Mouse (Mus musculus) megakaryocyte-erythroid progenitor cell, adult 5-6 weeks (primary cell): ENCODE results near the gene Stim1. TPM values are rescaled to one million over a fixed set of nuclear protein-coding genes. Genes with fewer than 3 reads are reported as not detected.
"Not testable (repeated sequence)": the region's sequence is repeated elsewhere in the genome, so short reads cannot be mapped to it uniquely, and the experiment has no call there.

ENCODE experiments used
- ATAC-seq: replicated peaks from 2 replicates; pipeline ENCODE4 v1.8.0; 2016; ENCODE audit warnings: mild to moderate bottlenecking, inconsistent platforms; ENCODE audit not compliant: severe bottlenecking, poor library complexity, low FRiP score, low TSS enrichment
- total RNA-seq, 2 experiments: library from RNA; stranded (forward) in 1 of 2; stranded (reverse) in 1 of 2; fragments of 200-1000, 215-1000 nt in 1 of 2; fragments of >200 nt in 1 of 2; fragmentation: Nextera tagmentation in 1 of 2; gene quantifications; 2 replicates each; pipeline ENCODE4 v1.2.3; 2014 to 2017

The Stim1 gene
- total RNA-seq, 2 experiments from 2014 or later, result 19.4 to 37.7 TPM

DNA sequence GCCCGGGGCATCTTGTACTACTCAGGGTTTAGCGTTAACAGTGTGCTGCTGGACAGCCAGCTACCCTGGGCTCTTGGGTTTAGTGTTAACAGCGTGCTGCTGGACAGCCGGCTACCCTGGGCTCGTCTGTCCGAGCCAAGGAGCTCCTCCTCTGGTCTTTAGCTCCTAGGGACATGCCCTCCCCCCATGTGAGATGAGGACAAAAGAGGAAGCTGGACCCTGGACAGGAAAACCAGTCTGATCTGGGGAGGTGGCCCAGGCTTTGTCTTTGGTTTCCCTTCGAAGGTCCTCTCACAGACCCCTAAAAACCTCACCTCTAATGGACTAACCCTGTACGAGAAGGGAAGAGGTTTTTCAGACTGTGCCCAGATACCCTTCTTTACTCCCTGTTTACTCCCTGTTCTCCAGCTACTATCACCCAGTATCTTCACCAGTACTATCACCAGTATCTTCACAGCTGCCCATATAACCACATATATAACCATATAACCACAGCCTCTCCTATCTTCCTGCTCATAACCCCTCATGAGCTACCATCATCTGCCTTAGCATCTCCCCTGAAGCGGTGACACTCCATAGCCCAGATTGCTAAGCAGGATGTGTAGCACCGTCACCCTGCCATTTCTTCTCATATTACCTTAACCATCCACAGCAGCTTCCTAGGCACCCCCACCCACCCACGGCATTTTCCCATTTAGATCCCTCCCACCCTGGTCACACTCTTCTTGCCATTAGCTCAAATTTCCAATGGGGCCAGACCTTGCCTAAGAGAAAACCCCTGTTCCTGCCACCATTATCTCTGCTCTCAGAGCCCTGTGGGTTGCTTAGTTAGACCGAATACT, 20.4 kb upstream of the Stim1 start:
- no peak for ATAC-seq

DNA sequence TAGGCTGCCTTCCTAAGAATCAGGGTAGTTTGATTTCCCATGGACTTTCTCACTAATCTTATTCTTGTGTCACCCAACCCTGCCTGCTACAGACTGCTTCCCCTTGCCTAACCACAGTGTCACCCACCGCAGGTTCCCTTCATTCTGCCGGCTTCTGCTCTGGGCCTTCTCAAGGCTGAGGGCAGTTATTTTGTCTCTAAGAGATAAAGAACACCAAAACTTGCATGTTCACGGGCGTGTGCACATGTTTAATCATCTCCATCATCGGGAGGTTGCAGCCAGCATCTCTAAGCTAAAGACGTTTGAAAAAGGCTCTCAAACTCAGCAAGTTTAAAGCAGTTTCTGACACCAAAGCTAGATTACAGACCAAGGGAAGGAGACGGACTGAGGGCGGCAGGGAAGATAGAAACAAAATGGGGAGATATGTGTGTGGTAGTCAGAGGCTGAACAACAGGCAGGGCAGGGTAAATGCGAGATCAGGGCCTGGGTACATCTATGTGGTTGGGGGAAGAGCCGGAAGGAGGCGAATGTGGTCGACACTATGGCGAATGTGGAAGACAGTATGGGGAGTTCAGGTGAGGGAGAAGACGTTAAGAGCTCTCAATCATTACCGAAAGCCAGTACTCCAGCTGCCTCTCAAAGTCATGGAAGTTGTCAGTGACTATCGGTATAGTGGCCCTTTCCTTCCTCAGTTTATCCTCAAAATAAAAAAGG, 18.8 kb upstream of the Stim1 start:
- ATAC-seq, result peak; percentile 44

DNA sequence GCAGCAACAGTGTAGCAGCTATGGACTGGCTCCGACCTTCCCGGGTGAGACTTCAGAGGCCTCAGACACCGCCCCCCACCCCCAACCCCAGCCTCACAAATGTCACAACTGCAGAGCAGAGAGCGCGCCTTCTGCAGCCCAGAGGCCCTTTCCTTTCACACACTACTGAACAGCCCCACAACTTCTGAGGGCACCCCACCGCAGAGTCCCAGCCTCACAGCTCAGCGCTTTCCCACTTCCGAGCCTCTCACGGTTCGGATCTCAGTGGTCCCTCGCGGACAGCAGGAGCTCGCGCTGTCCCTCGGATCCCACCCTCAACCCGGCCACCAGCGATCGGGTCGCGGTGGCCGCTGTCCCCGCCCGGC, 18.1 kb upstream of the Stim1 start:
- peak; percentile 5; the same call in 1 of the 2 replicates for ATAC-seq

DNA sequence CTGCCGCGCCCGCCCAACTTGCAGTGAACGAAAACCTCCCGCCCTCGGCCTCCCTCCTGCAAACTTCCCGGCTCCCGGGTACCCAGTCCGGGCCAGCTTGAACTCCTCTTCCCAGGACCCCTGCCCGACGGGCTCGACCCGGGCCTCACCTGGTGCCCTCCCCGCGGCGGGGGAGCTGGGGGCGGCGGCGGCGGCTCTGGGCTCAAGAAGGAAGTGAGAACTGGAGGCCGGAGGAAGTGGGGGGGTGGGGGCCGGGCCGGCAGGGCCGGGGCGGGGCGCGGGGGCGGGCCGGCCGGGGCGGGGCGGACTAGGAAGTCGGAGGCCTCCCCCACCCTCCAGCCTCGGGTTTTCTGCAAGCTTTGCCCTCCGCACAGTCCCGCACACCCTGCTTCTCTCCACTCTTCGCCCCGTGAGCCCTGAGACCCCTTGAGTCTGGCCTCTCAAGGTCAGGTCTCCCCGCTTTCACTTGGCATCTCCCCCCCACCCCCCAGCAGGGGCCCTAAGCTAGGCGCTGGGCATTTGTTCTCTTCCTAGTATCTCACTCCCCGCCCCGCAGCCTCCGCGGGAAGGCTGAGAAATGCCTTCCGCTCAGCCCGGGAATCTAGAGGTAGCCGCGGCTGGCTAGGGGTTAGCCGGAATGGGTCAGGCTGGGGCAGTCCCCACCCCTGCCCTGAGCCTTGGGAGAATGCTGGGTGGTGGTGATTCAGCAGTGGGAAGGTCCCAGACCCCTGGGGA, 17.5 kb upstream of the Stim1 start:
- ATAC-seq, result peak; percentile 34

DNA sequence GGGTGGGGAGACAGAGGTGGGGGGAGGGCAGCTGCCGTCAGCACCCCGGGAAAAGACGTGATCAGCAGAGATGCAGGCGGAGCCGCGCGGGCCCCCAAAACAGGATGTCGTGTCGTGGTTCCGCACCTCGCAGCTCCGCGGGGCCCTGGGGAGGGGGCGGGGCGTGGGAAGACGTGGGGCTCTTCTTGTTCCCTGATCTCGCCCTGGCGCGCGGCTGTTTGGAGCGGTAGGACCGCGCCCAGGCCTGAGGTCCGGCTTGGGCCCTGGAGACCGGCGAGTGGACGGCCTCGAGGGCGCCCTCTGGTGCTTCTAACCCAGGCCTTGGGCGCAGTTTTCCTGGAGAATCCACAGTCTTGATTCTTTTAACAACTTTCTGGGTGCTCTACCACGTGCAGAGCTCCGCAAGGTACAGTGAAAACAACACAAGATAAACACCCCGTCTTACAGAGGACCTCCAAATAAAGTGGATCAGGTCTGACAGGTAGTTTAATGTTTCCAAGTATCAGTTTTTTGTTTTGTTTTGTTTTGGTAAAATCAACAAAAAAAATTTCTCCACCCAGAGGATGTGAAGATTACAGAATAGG, 16.9 kb upstream of the Stim1 start:
- peak; percentile 38 for ATAC-seq

DNA sequence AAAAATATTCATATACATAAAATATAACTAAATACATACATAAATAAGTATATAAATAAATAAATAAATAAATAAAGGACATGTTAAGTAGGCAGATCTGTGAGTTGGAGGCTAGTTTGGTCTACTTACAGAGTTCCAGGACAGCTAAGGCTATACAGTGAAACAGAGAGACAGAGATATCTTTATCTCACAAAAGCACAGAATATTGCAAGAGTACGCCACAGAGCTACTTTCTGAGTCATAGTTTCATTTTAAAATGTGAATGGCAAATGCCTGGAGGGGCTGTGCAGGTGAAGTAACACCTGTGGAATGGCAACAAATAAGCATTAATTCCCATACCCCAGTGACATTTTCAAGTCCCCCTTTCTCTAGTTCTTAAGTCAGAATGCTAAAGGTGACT, 14.0 kb upstream of the Stim1 start:
- ATAC-seq, result no peak

DNA sequence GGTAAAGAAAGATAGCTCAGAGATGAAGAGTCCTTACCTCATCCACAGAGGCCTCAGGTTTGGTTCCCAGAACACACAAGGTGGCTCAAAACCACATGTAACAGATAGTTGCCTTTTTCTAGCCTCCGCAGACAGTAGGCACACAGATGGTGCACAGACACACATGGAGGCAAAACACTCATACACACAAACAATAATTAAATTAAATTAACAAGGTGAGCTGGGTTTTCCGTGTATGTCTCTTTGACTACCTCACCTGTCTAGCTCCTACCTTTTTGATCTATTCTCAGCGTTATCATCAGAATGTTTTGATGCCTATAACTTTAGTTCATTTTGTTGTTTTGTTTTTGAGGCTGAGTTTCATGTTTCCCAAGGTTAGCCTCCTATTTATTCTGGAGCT, 11.7 kb upstream of the Stim1 start, which contains the start of gene Rhog:
Rhog (minus strand) TSS at position 101 of the 400 bp plus-strand sequence.
- no peak for ATAC-seq

DNA sequence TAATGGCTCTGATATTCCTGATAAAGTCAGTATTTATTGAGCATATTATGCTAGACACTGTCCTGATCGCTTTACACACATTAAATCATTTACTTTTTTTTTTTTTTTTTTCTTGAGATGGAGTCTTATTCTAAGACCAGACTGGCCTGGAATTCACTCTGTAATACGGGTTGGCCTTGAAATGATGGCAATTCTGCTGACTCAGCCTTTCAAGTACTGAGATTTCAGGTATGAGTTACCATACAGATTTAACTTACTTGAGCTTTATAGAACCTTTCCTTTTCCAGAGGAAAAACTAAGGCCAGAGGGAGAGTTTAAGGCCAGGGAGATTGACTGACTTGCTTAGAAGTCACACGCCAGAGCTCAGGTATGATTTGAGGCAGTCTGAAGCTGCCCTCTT, 11.0 kb upstream of the Stim1 start:
- no peak for ATAC-seq

DNA sequence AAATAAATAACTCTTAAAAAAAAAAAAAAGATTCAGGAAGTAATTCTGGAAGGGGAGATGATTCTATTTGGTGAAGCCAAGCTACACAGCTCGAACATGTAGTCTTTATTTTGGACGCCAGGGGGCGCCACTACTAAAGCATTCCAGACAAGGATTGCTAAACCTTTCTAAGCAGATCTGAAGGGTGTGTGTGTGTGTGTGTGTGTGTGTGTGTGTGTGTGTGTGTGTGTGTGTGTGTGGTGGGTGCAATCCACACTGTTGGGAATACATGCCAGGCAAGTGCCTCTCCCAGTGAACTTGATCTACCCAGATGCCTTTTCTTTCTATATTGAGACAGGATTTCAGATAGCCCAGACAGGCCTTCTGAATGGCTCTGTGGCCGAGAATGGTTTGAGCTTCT, 9.4 kb upstream of the Stim1 start:
- peak; percentile 58; the same call in 1 of the 2 replicates for ATAC-seq

DNA sequence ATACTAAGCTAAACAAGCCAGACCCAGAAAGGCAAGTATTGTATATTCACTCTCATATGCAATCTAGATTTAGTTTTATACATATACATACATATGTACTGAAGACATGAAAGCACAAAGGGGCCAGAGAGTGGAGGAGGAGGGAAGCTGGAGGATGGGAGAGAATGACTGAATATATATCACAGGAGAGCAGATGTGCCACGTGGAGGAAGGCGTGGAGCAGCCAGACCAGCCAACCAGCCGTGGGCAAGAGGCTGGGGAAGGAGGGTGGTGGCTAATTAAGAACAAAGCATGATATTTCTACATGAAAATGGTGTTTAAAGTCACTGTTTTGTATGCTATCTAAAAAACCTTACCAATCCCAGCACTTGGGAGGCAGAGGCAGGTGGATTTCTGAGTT, 8.9 kb upstream of the Stim1 start:
- no peak for ATAC-seq

DNA sequence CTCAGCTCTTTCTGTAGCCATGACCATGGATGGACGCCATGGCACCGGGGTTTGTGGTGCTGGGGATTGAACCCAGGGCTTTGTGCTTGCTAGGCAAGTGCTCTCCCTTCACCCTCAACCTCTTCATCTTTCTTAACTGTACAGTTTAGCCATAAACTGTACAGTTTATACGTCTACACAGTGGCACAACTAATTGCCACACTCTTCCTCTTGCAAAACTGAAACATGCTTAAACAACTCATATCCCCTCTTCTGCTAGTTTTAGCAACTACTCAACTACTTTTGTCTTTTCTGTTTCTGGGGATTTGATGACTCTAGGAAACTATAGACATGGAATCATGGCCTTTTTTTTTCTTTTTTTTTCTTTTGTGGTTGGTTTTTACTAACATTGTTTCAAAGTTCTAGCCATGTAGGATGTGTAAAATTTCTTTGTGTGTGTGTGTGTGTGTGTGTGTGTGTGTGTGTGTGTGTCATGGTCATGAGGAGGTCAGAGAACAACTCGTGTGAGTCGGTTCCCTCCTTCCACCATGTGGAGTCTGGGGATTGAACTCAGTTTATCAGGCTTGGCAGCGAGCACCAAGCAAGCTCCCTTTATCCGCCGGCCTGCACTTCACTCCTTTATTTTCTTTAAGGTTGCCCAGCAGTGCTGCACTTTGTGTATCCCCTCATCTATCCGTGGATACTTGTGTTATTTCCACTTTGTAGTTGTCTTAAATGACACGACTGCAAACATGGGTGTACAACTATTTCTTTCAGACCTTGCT, 7.7 kb upstream of the Stim1 start:
- no peak for ATAC-seq

DNA sequence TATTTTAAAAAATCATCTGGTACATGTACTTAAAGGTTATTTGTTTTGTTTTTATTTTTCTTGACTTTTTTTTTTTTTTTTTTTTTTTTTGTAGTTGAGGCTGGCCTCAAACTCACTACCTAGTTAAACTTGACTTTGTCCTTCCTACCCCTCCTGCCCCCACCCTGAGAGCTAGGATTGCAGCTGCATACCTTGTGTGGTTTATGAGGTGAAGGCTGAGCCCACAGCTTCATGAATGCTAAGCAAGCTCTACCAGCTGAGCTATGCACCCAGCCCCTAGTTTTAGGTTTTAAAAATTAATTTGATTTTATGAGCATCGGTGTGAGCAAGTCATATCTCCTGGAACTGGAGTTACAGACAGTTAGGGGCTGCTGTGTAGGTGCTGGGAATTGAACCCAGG, 7.1 kb upstream of the Stim1 start:
- no peak for ATAC-seq

DNA sequence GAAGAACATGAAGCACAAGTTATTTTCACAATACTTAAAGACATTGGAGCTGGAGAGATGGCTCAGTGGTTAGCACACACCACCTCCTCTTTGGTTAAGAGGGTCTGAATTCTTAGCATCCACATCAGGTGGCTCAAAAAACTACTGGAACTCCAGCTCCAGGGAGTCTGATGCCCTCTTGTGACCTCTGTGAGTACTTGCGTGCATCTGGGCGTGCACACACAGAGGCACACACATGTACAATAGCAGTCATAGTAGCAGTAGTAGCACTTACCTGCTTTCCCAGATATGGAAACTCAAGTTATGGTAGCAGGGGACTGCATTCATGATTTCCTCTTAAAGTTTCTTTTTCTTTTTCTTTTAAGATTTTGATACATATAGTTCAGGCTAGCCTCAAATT, 4.6 kb upstream of the Stim1 start:
- no peak for ATAC-seq

DNA sequence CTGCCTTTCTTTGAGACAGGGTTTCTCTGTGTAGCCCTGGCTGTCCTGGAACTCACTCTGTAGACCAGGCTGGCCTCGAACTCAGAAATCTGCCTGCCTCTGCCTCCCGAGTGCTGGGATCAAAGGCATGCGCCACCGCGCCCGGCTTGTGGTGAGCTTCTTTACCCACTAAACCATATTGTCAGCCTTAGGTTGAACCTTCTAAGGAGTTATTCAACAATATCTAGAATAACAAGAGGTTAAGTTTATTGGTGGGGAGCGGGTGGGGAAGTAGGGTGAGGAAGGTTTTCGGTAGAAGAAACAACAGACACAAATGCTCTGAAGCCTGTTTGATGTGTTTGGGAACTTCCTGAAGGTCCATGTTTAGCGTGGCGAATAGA, 1.6 kb upstream of the Stim1 start:
- ATAC-seq, result not testable (repeated sequence)

DNA sequence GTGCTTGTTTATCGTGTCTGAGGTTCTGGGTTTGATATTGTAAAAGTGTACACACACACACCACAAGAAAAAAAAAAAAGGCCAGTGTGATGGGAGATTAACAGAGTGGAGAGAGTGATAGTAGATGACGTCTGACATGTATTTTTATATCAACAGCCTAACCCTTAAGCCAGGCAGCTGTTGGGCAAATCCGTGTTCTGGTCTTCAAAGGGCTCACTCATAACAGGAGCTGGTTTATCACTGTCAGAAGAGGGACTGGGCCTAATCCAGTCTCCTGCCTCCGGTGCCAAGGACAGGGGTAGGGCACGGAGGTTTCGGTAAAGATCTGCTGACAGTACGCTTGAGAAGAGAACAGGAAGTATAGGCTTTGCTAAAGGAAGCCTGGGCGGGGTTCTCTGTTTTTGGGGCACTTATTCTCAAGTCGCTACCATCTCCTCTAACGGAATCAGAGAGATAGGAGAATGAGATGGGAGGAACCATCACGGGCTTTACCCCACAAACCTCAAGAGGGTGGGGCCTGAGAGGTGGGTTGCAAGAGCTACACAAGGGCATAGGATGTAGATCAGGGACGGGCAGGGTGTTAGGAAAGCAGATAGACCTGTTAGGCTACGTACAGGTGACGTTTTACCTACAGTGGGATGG, 1.1 kb upstream of the Stim1 start:
- peak; percentile 56 for ATAC-seq

DNA sequence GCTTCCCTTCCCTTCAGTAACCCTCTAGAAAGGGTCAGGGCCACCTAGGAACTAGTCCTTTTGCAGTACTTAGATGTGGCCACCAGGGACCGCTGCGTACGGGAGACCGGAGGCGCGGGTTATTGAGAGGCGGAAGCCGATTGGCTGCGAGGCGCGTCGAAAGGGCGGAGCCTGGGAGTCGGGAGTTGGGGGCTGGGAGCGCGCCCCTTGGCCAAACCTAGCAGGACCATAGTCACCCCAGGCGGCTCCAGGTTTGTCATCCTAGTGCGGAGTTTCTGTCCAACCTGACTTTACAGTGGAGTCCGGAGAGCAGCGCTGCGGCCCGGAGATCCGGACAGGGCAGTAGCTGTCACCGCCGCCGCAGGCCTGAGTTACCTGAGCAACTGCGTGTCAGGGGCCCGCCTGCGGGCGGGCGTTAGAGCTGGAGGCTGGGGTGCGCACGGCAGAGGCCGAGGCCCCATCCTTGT, 460 bp upstream of the Stim1 start:
- peak; percentile 75 for ATAC-seq

DNA sequence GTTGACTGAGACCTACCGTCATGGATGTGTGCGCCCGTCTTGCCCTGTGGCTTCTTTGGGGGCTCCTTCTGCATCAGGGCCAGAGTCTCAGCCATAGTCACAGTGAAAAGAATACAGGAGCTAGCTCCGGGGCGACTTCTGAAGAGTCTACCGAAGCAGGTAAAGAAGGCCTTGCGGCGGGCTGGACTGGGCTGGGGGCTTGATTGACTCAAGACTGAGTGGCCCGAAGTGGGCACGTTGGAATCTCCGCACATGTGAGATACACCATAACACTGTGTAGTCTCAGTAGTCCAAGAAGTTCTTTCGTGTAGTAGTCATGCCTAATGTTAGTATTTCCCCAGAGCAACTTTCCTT, 766 bp downstream of the Stim1 start:
- ATAC-seq, result no peak

DNA sequence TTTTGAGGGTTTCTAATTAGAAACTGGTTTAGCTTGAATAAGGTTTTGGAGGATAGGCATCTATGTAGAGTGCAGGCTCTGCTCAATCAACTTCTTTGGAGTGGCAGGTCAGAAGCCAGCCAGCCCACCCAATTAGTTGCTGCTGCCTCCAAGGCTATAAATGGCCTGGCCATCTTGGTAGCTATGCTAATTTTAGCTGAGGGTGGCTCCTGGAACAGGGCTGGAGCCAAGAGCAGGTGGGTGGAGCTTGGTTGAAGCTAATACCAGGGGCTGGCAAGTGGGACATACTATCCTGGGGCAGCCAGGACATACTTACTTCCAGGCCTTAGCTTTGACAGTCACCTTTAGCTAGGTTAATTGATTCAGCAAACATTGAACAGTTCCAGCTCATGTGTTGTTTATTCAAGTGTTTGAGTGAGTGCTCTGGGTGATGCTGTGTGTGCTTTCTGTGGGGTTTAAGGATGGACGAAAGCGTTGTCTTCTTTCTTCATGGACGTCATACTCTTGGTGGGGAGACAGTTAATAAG, 4.9 kb downstream of the Stim1 start:
- ATAC-seq, result no peak

DNA sequence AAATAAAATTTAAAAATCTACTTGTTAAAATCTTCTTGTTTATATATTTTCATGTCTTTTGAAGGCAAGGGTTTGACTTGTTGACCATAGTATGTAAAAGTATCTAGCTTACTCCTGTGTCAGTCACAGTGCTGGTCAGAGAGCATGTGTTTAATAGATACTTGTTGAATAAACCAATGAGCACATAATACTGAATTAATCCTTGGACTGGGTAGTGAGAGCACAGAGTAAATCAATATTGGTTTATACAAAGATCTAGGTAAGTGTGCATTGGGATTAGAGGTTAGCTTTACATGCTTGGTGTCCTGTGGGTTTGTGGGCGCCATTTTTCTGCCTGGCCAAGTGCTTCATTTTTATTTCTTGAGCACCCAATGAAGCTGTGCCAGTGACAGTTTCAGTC, 13.8 kb downstream of the Stim1 start:
- ATAC-seq, result no peak
